Mouse (Mus musculus) left cerebral cortex, postnatal 14 days (tissue): ENCODE measurements around the gene Efna5. TPM values are rescaled to one million over a fixed set of nuclear protein-coding genes. Genes with fewer than 3 reads are reported as not detected.

Experiments used
- DNase-seq, 2 experiments: peaks; one replicate each; pipeline ENCODE4 v3.0.0; 2021 to 2022; ENCODE audit warnings: low spot score in 2 of 2, mixed read lengths in 1 of 2
- intact Hi-C: fragments of 180-260 bp; cut with DNase I; formaldehyde crosslinking; loops from one replicate; pipeline ENCODE4 v1.15.1; 2025
- total RNA-seq, 2 experiments: library from RNA; stranded (reverse); gene quantifications; 2 replicates each; pipeline ENCODE4 v1.2.3; 2021

The Efna5 gene
- total RNA-seq, 2 experiments from 2014 or later, result 45.0 to 50.8 TPM

DNA sequence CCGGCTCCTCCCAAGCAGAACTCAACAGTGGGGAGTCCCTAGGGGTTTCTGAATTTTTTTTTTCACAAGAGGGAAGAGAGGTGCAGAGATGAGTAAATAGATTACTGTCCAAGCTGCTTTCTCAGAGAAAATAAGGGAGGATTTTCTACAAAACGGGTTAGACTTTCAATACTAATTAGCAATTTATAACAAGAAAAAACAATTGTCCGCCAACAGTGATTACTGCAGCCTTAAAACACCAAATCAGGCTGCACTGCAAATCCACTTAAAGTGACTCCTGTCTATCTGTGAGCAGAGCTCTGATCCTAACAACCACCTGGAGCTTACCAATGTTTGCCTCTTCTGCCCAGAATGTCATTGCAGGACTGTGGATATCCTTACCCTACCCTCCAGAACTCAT lies 18.1 kb downstream of the Efna5 start:
- intact Hi-C loops, result no loop called here
- DNase-seq, result no peak

DNA sequence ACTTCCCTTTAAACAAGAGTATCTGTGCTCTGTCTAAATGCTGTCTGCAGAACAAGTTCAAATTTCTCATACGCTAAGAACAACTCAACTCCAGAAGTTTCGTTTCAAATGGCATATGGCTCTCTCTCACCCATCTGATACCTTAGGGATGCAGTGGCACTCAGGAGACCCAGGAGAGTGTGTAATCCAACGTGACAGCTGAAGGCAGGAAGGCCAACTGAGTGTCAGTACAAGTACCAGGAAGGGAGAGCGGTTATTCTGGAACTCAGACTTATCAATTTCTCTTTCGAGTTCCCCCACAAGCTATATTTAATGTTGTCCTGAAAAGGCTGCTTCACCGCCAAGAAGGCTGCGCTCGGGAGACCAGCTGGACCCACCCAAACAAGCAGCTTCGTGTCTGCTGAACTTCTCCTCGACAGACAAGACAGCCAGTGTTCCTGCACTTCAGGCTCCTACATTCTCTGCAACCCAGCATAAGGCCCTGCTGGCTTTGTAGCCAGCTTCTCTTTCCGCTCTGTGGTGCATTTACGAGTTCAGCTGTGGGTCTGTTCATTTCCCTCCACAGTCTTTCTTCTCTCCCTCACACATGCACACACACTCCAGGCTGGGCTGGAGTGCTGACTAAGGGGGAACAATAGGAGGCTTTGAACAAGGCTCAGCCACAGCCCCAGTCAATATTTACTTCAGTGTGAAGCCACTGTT lies 18.7 kb downstream of the Efna5 start:
- intact Hi-C loops, result no loop called here
- DNase-seq, result peak; percentile 46 to 51

DNA sequence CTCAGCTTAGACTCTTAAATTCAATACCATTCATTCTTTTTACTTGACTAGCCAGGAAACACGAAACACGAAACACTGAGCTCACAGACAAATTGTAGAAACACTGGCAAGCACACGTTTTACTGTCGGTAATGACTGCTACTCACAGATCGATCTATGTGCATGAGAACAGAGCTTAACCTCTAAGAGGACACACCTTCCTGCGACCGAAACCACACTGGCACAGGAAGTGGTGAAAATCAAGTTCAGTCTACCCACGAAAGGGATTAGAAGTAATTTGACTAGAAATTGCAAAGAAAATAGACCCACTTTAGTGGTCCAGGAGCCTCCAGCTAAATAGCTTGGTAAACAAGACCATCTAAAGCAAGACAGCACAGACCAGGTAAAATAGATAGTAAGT lies 23.8 kb downstream of the Efna5 start:
- DNase-seq, result no peak
- intact Hi-C loops, result no loop called here

DNA sequence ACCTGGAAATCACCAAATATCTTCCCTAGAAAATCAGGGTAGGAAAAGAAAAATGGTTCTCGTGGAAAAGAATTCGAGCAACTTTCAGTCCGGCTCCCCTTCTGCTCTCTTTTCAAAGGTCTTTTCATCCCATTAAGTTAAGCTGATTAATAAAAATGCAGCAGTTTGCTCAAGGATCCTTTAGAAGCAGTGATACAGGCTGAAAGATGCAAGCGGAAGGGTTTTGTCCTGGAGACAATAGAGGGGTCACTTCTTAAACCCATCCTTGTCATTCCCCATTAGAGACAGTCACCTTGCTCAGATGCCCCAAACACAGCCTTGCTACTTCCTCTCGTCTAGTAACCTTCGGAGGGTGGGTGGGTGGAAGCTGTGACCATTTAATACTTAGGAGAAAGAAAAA lies 27.4 kb downstream of the Efna5 start:
- no peak for DNase-seq
- intact Hi-C loops, result no loop called here

DNA sequence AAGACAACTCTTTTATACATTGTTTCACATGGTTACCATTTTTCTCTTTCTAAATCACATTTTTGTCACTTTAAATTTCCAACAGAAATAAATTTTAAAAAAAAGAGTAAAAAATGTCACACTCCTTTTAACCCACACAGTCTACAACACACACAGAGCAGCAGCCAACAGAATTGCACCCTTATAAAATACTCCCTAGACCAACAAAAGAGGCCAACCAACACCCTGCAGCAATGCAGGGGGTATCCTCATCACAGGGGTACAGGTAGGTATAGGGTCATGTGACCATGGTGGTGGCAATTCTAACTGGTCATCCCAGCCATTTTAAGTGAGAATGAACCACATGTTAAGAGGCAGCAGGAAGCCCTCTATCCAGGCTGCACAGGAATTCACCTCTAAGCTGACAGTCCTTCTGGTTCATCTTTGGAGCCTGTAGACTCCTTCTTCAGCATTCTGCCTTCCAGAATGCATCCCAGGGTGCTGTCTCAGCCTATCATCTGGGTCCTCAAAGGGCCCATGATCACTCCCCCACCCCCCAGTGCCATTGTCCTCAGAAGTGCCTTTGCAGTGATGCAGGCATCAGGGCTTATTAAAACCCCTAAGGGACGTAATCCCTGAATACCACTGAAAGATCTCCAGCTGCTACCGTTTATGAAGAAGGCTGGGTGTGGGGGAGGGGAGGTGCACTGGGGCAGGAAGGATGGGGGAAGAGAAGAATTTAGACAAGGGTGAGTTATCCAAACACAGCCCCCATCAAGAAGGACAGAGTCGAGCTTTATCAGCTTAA lies 28.1 kb downstream of the Efna5 start:
- intact Hi-C loops, result no loop called here
- DNase-seq, result no peak

DNA sequence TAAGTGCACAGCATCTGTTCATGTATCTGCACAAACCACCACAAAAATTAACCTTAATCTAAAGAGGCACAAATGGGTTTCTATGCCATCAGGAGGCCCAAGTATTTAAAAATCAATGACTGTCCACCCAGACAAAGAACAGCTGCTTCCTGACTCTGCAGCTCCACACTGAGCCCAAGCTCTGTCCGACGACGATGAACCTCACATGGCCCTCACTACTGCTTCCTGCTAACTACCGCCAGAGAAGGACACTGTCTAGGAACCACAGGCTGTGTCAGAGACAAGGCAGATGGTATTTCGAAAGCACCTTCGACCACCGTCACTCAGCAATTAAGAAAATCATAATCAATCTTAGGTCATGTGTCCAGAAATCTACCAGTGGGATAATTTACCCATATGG lies 29.8 kb downstream of the Efna5 start:
- no peak for DNase-seq
- intact Hi-C loops, result no loop called here

DNA sequence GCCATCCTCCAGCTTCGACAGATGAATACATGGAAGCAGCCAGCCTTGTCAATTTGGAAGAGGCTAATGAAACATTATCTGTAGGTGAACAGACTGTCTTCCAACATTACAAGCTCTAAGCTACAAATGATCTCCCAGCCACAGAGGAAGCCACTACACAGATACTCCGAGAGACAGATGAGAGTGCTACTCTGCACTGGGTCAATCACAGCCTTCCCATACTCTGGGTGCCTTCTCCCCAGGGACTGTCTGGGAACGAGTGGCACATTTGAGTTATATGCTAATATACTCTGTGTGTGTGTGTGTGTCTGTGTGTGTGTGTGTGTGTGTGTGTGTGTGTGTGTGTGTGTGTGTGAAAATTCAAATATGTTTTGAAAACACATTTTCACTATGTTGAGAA lies 30.5 kb downstream of the Efna5 start:
- intact Hi-C loops, result no loop called here
- DNase-seq, result no peak

DNA sequence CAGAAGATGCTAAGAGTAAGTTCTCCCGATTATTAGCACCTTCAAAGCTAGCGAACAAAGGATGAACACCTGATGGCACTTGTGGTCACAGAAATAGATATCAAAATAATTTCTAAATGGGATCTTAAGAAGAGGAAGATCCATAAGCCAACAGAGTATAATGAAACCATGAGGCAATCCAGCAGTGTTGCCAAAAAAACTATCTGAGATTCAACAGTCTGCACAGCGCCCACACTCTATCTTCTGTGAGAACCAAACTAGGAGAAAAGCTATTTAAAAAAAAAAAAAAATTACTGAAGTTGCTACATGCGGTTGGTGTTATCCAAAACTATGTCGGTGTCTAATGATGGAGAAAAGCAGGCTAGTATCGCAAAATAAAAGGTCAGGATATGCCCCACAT lies 31.4 kb downstream of the Efna5 start:
- peak in 1 of 2 experiments; percentile 57 for DNase-seq
- intact Hi-C loops, result no loop called here

DNA sequence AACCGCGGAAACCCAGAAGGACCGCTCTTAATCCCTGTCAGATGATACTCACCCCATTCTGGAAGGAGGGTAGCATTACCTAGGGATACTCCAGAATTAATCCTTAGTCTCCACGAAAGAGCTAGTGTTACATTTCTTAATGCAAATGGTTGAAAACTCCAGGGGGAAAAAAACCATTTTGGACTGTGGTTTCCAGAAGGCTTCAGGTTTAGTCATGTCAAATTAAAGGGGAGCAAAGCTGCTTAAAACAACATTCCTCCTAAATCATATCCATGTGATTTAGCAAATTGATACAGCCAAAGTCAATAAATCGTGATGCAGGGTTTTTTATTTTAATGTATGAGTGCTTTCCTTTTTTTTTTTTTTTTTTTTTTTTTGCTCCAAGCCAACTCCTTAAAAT lies 35.5 kb downstream of the Efna5 start:
- DNase-seq, result no peak
- intact Hi-C loops, result no loop called here

DNA sequence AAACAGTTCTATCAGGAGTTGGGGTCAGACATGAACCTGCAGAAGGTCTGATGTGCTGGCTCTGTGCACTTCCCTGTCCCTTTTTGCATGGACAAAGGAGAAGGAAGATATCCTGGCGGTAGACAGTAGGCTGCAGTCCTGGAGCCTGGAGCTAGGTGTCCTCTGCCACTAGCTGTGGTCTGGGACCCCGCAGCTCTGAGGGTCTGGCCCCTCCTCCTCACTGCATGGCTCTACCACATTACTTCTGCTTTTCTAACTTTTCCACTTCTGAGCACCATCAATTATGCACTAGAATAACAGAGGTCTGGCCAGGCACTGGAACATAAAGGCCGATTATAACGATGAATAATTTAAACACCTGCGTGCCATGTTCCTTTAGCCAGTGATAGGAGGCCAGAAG lies 36.8 kb downstream of the Efna5 start:
- intact Hi-C loops, result no loop called here
- DNase-seq, result no peak

DNA sequence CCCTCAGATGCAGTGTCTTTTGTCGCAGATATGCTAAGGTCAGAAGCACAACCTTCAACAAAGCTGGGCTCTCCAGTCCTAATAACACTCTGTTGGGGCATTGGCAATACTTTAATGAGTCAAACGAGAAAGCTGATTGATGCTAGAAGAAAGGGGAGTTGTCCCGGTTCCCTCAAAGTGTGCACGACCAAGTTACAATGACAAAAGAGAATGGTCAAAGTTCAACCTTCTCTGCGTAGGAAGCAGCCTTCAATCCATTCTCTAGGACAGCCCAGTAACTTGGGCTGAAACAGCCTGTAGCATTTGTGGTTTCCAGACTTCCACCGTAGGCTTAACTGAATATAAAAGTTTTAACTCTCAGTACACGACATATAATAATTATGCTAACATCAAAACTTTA lies 43.8 kb downstream of the Efna5 start:
- intact Hi-C loops, result no loop called here
- no peak for DNase-seq

DNA sequence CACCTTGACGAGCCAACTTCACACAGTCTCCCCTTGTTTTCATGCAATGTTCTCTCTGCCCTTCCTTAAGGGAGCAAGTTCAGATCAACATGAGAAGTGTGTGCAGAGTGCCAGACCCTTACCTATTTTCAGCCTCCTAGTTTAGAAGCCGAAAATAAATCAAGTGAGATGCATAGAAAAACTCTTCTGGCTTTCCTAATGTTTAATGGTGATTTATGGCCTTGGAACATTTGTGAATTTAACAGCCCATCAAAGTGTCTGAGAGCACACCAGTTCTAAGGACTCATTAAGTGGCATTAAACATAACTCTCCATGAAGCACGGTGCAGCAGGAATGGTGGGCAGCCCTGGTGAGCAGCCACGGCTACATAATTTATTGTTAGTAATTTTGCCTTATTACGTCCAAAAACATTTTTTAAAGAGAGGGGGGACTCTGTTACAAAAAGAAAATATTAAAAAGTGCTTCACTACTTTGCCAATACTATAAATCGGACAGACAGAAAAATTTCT lies 44.5 kb downstream of the Efna5 start:
- intact Hi-C loops, result no loop called here
- no peak for DNase-seq

DNA sequence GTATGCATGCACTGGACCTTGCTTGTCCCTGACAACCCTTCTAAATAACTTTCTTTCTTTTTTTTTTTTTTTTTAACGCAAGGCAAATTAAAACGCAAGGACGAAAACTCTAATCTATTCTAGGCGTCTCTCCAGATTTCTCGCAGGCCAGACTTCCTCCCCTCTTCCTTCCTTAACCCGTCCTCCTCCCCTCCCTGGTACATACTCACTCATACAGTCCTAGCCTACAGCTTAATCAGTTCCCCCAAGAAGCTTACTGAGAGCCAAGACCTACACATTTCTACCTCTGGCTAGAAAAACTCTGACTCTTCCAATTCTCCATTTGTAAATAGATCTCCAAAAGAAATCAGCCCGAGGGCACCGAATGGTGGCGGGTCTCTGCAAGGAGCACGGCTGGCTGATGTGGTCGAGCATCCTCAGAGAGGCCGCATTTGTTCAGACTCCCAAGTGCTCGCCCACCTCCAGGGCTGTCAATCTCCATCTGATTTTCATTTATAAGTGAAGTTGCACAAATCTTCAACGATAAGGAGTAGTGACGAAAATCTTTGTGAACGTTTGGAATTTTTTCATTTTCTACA lies 48.5 kb downstream of the Efna5 start:
- intact Hi-C loops, result no loop called here
- DNase-seq, result no peak

DNA sequence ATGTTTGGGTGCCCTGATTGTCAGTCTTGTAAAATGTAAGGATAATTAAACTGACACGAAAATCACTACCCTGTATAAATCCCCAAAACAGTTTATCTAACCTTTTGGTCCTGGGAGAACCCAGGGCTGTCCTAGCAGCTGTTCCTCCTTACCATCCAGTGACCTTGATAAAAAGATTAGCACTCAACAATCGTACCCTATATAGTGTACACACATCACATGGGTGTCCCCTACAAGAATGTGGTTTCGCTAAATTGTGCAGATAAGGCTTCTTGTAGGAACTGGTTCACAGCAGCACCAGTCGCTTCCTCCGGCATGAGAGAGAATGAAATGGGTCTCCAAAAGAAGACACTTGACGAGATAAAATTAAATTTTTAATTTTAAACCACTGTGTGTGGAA lies 53.6 kb downstream of the Efna5 start:
- intact Hi-C loops, result no loop called here
- no peak for DNase-seq

DNA sequence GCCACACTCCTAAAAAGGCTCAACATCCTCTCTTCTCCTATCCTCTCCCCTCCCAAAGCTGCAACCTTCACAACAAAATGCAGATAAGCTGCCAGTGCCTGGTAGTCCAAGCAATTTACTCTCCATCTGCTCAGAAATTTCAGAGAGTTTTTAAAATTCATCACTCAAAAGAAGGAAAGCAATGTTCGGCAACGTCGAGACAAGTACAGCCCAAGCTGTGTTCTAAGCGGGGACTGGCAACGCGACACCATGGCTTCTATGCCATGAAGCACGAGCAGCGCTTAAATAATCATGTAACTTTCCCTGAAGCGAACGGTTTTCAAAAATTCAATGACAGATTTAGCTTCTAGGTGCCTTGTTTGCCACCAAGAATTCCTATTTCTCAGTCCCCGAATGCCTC lies 59.9 kb downstream of the Efna5 start:
- peak in 1 of 2 experiments; percentile 25 for DNase-seq
- intact Hi-C loops, result no loop called here

DNA sequence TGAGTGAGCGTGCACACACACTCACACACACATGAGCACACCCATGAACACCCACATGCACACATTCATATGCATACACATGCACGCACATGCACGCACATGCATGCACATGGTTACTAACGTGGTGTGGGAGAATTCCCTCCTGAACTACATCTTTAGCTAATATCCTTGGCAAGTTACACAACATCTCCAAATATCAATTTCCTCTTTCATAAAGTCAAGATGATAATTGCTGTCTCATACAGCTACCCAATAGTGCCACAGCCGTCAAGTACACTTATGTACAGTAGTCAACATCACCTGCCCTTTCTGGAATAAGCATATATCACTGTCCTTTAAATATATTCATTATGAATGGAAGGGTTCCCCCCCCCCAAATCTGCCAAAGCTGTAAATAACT lies 61.2 kb downstream of the Efna5 start:
- intact Hi-C loops, result no loop called here
- no peak for DNase-seq

DNA sequence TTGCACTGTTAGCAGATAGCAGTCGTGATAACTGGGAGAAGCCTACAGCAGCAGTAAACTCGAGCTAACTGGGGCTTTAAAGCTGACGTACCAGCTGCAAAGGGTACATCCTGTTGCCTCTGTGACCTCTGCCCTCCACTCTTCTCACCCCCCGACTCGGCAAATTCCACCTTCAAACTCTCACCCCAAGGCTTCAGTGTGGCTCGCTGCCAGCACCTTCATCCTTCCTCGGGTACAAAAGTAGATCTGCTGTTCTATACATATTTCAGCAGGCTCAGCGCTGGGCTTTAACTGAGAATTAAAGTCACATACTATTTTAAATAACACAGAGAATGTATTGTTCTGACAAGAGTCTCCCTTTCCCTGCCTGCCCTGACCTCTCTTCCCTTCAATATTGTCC lies 62.3 kb downstream of the Efna5 start:
- intact Hi-C loops, result no loop called here
- DNase-seq, result no peak

DNA sequence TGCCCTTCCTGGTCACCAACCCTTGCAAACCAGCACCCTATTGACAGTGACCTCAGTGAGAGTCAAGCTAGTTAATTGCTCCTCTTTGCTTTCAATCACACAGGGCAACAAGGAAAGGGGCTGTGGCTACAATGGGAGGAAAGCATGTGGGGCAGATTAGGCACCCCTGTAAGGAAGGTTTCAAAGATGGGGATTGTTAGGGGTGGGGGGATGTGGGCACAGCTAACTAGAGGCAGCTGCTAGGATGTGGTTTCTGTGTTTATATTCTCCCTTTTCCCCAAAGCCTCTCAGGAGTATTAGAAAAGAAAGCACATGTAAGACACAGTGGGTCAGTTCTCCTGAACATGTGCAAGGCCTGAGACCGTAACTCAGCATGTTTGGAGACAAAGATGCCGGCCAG lies 62.8 kb downstream of the Efna5 start:
- intact Hi-C loops, result no loop called here
- no peak for DNase-seq

DNA sequence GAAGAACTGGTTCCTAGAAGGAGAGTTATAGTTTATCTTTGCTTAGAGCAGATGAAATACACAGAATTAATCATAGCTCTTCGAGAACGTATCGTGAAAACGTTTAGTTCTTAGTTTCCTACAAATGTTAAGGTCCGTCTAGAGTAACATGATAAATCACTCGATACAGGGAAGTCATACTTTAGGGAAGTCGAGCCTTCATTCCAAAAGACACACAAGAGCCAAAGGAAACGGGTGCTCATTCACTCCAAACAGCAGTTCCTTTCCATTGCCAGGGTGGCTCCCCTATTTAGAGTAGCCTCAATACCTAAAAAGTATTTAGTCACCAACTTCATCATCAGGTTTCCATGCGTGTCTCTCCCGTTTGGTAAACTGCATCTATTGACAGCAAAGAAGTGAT lies 64.2 kb downstream of the Efna5 start:
- DNase-seq, result no peak
- intact Hi-C loops, result no loop called here

DNA sequence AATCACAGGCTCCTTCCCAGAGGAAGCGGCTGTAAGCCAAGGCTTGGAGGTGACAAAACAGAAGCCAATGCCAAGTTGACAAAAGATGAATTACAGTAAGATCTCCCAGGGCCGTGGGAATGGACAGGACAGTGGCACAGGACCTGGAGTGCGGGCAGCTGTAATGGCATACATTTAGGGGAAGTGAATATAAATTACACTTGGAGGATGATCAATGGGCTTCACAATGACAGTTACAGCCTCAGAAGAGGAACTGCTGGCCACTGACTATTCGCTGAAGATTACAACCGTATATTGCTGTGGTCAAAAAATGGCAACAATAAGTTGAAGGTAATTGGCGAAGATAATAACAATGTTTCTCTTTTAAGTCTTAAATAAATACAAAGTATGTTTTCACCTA lies 67.7 kb downstream of the Efna5 start:
- DNase-seq, result no peak

DNA sequence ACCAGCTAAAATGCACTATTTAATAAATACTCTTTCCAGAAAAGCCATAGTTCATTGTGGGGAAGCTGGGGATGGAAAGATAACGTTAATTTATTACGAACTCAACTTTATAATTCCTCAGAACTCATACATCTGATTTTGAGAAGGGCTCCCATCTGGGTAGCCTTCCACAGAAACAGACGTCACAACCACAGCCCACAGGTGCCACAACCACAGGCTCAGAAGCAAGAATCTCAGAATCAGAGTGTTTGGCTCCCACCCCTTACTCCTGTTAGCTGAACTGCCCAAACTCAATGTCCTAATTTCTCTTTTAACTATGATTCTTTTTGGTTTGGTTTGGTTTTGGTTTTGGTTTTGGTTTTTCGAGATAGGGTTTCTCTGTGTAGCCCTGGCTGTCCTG lies 73.2 kb downstream of the Efna5 start:
- intact Hi-C loops, result no loop called here

More for the DNA sequence above, 67.7 kb downstream of the Efna5 start:
- intact Hi-C loops, result no loop called here

More for the DNA sequence above, 73.2 kb downstream of the Efna5 start:
- DNase-seq, result no peak
